Mouse (Mus musculus): ENCODE results near the gene Scd3.
"Not testable (repeated sequence)": the region's sequence is repeated elsewhere in the genome, so short reads cannot be mapped to it uniquely, and the experiment has no call there.

Gene Scd3

DNA sequence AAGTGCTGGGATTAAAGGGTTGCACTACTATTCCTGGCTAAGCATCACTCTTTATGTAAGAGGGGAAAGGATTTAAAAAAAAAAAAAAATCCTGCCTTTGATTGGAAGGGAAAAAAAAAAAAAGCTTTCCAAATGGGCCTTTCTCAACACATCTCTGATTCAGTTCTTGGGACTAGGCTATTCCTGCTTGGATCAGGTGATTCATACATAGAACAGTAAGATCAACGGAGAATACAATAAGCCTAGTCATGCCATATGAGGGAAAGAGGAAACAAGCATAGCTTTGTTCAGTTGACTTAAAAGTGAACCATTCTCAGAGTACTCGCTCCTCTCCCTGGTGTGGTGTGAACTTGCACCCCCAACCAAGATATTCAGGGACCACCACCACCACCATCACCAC is 35.8 kb downstream of the Scd3 start:
- no peak for DNase-seq

DNA sequence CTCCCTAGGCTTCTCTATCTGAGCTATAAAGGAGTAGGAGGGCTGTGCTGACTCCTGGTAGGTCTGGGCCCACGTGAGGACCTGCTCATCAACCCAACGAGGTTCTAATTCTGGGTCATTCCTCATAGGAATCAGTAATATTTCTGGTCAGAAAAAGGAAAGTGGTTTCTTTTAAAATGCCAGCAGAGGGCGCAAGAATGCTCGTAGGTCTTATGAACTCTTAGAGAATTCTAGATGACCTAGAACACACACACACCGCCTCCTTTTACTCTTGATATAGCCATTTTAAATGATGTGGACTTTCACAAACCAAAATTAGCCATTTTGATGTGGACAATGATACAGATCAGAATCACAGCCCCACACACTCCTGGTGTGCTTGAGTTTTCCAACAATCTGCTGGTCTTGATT is 42.7 kb downstream of the Scd3 start:
- DNase-seq = no peak

DNA sequence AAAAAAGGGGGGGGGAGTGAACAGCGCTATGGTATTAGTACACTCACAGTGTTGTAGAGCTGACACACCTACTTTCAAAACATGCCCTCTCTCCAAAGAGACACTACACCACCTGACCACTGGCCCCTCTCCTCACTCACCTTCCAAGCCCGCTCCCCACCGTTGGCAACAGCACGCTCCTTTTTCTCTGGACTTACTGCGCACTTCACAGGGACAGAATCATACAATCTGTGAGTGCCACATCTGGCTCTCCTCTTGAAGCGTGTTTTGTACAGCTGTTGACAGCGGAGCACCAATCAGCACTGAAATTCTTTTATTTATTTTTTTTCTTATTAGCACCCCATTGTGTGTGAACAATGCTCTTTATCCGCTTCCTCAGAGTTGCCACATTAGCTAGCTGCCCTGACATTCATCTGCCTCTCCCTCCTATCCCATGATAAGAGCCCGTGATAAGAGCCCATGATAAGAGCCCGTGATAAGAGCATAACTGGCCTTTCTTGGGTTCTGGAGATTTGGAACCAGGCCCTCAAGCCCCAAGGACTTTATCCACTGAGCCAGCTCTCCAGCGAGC is 43.4 kb downstream of the Scd3 start:
- no peak for DNase-seq

- no peak for DNase-seq
These were observed 44.4 kb downstream of the Scd3 start for GRCm38 (mm10) chr19:44247281-44248080.

GRCm38 (mm10) chr19:44248081-44248853 is 45.2 kb downstream of the Scd3 start:
- peak; percentile 89 for DNase-seq

- no peak for DNase-seq
These were observed 45.8 kb downstream of the Scd3 start for GRCm38 (mm10) chr19:44248854-44249351.

- not testable (repeated sequence) for DNase-seq
These were observed 48.1 kb downstream of the Scd3 start for GRCm38 (mm10) chr19:44251138-44251537.

- no peak for DNase-seq
These were observed 49.0 kb downstream of the Scd3 start for GRCm38 (mm10) chr19:44251936-44252558.

- not testable (repeated sequence) for DNase-seq
These were observed 51.0 kb downstream of the Scd3 start for GRCm38 (mm10) chr19:44254106-44254505.

DNA sequence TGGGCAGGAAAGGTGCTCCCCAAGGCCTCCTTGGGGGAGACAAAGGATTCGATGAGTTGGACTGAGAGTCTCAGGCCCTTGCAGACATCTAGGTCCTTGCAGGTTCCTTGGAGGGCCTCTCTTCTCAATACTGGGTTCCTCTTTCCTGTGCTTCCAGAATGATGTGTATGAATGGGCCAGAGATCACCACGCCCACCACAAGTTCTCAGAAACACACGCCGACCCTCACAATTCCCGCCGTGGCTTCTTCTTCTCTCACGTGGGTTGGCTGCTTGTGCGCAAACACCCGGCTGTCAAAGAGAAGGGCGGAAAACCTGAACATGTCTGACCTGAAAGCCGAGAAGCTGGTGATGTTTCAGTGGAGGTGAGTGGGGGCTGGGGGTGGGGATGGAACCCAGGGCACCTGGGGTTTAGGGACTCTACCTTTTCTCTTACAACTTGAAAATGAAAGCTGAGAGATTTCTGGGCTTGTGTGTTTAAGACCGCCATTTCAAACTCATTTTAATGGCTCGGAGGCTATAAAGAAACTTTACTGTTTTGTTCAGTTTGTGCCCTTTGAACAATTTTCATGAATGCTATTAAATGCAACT is 54.4 kb downstream of the Scd3 start:
- no peak for DNase-seq

- DNase-seq = no peak
These were observed 56.4 kb downstream of the Scd3 start for GRCm38 (mm10) chr19:44259484-44259883.

- no peak for DNase-seq
These were observed 57.4 kb downstream of the Scd3 start for GRCm38 (mm10) chr19:44260487-44260886.

DNA sequence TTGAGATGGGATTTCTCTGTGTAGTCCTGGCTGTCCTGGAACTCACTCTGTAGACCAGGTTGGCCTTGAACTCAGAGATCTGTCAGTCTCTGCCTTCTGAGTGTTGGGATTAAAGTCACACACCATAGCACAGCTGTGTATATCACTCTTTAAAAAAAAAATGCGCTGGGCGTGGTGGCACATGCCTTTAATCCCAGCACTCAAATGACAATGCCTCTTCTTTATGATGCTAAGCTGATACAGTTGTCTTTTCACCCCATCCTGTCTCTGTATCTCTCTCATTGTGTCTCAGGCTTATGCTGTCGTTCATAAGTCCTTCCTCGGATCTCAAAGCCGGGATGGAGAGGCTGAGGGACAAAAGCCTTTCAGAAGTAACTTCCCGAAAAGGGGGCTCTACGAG is 58.7 kb downstream of the Scd3 start:
- no peak for DNase-seq

DNA sequence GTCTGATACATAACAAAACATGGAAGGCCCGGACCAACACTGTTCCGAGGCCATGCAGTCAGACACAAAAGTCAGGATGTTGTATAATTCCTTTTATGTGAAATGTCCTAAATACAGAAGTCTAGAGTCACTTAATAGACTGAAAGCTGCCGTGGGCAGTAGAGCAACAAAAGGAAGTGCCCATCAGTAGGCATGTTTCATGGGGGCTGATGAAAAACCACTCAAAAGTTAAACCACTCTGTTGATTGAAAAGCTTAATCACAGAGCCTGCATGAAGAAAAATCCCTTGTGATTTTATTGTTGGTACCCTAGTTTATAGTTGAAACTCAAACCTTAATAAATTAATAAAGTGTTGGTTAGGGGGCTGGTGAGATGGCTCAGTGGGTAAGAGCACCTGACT is 60.5 kb downstream of the Scd3 start:
- no peak for DNase-seq

DNA sequence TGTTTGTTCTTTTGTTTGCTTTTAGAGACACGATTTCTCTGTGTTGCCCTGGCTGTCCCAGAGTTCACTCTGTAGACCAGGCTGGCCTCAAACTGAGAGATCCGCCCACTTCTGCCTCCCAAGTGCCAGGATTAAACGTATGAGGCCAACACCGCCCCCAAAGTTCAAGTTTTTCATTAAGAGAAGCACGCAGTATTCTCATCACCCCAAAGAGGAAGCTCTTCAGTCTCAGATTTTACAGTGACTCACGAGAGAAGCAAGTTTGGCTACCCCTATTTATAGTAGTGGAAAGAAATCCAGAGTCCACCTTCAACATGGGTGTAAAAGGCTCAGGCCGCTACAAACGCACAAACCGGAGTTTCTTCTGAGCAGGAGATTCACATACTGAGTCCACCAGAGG is 61.2 kb downstream of the Scd3 start:
- DNase-seq = no peak

GRCm38 (mm10) chr19:44265300-44265699 is 62.2 kb downstream of the Scd3 start:
- DNase-seq = no peak

- no peak for DNase-seq
These were observed 62.9 kb downstream of the Scd3 start for GRCm38 (mm10) chr19:44265911-44266337.

DNA sequence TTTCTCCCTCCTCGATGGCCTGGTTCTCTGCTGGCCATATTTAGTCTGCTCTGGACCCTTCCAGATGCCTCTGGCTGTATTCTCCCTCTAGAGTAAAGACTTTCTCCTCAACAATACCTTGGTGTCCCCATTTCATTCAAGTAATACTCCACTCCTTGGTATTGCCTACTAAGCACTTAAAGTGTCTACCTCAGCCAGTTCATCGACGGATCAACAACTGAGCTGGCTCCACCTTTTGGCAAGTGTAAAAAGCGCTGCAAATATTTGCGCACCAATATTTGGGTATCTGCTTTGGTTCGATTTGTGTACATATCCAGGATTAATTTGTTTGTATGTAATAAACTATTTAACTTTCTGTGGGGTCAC is 63.4 kb downstream of the Scd3 start:
- no peak for DNase-seq

GRCm38 (mm10) chr19:44266824-44267498 is 63.9 kb downstream of the Scd3 start:
- peak; percentile 89 for DNase-seq

DNA sequence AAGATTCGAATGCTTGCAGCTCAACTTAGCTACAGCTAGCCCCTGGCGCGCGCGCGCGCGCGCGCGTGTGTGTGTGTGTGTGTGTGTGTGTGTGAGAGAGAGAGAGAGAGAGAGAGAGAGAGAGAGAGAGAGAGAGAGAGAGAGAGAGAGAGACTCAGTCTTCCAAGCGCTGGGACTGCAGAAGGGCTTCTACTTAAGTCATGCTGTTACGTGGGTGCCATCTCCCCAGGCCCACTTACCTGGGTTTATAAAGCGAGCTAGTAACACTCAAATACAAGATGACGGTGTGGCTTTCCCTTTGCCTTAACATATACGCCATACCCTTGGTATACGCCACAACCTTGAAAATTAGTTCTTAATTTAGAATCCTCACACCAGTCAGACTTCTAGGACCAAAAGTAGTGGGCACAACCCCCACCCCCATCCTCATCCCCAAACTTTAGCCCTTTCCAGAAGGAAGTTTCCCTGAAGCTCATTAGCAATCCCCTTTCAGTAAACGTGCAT is 64.5 kb downstream of the Scd3 start:
- DNase-seq = no peak

GRCm38 (mm10) chr19:44273711-44274110 is 70.6 kb downstream of the Scd3 start:
- no peak for DNase-seq

- no peak for DNase-seq
These were observed 71.4 kb downstream of the Scd3 start for GRCm38 (mm10) chr19:44274452-44274851.

All from right cerebral cortex, postnatal 25 days (tissue).